8 mouse cellular contexts compared by ENCODE assay signal in genomic region chr5:35728344-35728956, GRCm38 (mm10). TPM values are rescaled to one million over a fixed set of nuclear protein-coding genes. Genes with fewer than 3 reads are reported as not detected.
DNase-seq lines count a peak whose midpoint lies in the region; ATAC-seq and TF ChIP-seq lines count a peak whose summit lies in the region.

No protein-coding gene starts in this region.

- DNase-seq in heart, adult 2 months = peak in 1 of 2 experiments; percentile 43
- DNase-seq in heart, postnatal 14 days = no peak
- DNase-seq in midbrain, embryonic 11.5 days (ENCODE audit: low spot score, missing footprints) = no peak
- DNase-seq in limb, embryonic 11.5 days (ENCODE audit: low spot score) = no peak
- DNase-seq in ovary, postnatal 14 days (ENCODE audit: low spot score) = no peak
- no peak for DNase-seq in adrenal gland, postnatal 4 days (ENCODE audit: low spot score in 2 of 2)

- WGBS in heart, adult 2 months = 31% methylated on average over 12 of the region's 12 CpGs
- 89% methylated on average over 12 of the region's 12 CpGs for WGBS in midbrain, embryonic 16.5 days
- 86% methylated on average over 12 of the region's 12 CpGs for WGBS in midbrain, embryonic 11.5 days
- WGBS in limb, embryonic 11.5 days = 85% methylated on average over 12 of the region's 12 CpGs
- WGBS in small intestine, adult 2 months = 74% methylated on average over 12 of the region's 12 CpGs

- peaks cover 13% of the 10 kb centered on the region for H3K4me1 ChIP-seq in heart, adult 2 months (ENCODE audit: control insufficient read depth, insufficient read depth, low read length)
- no peaks in the 10 kb centered on the region for H3K4me1 ChIP-seq in midbrain, embryonic 16.5 days (ENCODE audit: control insufficient read depth, insufficient read depth, low read length)
- H3K4me1 ChIP-seq in midbrain, embryonic 11.5 days (ENCODE audit: control insufficient read depth, insufficient read depth, low read length) = no peaks in the 10 kb centered on the region
- H3K4me1 ChIP-seq in limb, embryonic 11.5 days (ENCODE audit: control insufficient read depth, insufficient read depth, low read length) = peaks cover 8% of the 10 kb centered on the region
- H3K4me1 ChIP-seq in small intestine, adult 2 months (ENCODE audit: control insufficient read depth, insufficient read depth, insufficient read length, low read length) = peaks cover 6% of the 10 kb centered on the region

- no peak for TF ChIP-seq CTCF in heart, adult 2 months (IDR thresholded peaks at IDR 0.05)
- TF ChIP-seq CTCF in small intestine, adult 2 months (IDR thresholded peaks at IDR 0.05; ENCODE audit: extremely low read depth, insufficient read length, insufficient replicate concordance, low read depth, low read length) = no peak

- H3K36me3 ChIP-seq in heart, adult 2 months (ENCODE audit: control insufficient read depth, insufficient read depth, low read length) = no peaks in the 10 kb centered on the region
- no peaks in the 10 kb centered on the region for H3K36me3 ChIP-seq in midbrain, embryonic 16.5 days (ENCODE audit: control insufficient read depth, insufficient read depth, low read length)
- no peaks in the 10 kb centered on the region for H3K36me3 ChIP-seq in midbrain, embryonic 11.5 days (ENCODE audit: control insufficient read depth, insufficient read depth, low read length)
- H3K36me3 ChIP-seq in limb, embryonic 11.5 days (ENCODE audit: control insufficient read depth, insufficient read depth, low read length) = no peaks in the 10 kb centered on the region
- H3K36me3 ChIP-seq in small intestine, adult 2 months (ENCODE audit: control insufficient read depth, insufficient read depth, low read length) = no peaks in the 10 kb centered on the region

- no peak for ATAC-seq in midbrain, embryonic 16.5 days
- no peak for ATAC-seq in midbrain, embryonic 11.5 days (ENCODE audit: low FRiP score)
- 0 out of 2 replicates have a peak, but pooled peaks have one; percentile 44 for ATAC-seq in limb, embryonic 11.5 days (ENCODE audit: insufficient number of reproducible peaks, low FRiP score, low TSS enrichment, low read depth)

- peak overlapping the region; percentile 69 for H3K9ac ChIP-seq in heart, adult 2 months (ENCODE audit: low read depth, low read length)
- no peak overlapping the region for H3K9ac ChIP-seq in midbrain, embryonic 16.5 days (ENCODE audit: low read depth, low read length)
- H3K9ac ChIP-seq in midbrain, embryonic 11.5 days (ENCODE audit: low read length) = no peak overlapping the region
- H3K9ac ChIP-seq in limb, embryonic 11.5 days (ENCODE audit: low read length) = peak overlapping the region; percentile 37; the same call in 1 of the 2 replicates

- H3K27ac ChIP-seq in heart, adult 2 months = peak overlapping the region; percentile 83
- peak overlapping the region; percentile 28; the same call in 1 of the 2 replicates for H3K27ac ChIP-seq in midbrain, embryonic 16.5 days (ENCODE audit: low read length)
- H3K27ac ChIP-seq in midbrain, embryonic 11.5 days (ENCODE audit: low read depth, low read length) = no peak overlapping the region
- H3K27ac ChIP-seq in limb, embryonic 11.5 days (replicated peaks; ENCODE audit: low read depth, low read length) = no peak overlapping the region
- peak overlapping the region; percentile 72 for H3K27ac ChIP-seq in small intestine, adult 2 months (ENCODE audit: insufficient read depth, low read depth, low read length)

- TF ChIP-seq EP300 in heart, adult 2 months (IDR thresholded peaks at IDR 0.05; ENCODE audit: insufficient read depth, low read depth, low read length) = no peak

- TF ChIP-seq POLR2A in heart, adult 2 months (IDR thresholded peaks at IDR 0.05; ENCODE audit: insufficient read depth, low read depth, low read length) = no peak
- no peak for TF ChIP-seq POLR2A in small intestine, adult 2 months (IDR thresholded peaks at IDR 0.05; ENCODE audit: low read depth, low read length)

- peak overlapping the region; percentile 53 for H3K4me3 ChIP-seq in heart, adult 2 months
- no peak overlapping the region for H3K4me3 ChIP-seq in midbrain, embryonic 16.5 days (ENCODE audit: low read depth, low read length)
- H3K4me3 ChIP-seq in midbrain, embryonic 11.5 days (ENCODE audit: low read depth, low read length) = no peak overlapping the region
- no peak overlapping the region for H3K4me3 ChIP-seq in limb, embryonic 11.5 days (ENCODE audit: low read depth, low read length)
- H3K4me3 ChIP-seq in small intestine, adult 2 months (ENCODE audit: low read depth, low read length) = peak overlapping the region; percentile 41

- no peak overlapping the region for H3K4me2 ChIP-seq in midbrain, embryonic 16.5 days (ENCODE audit: low read length)
- no peak overlapping the region for H3K4me2 ChIP-seq in midbrain, embryonic 11.5 days
- H3K4me2 ChIP-seq in limb, embryonic 11.5 days (ENCODE audit: low read depth, severe bottlenecking) = 0 out of 2 replicates have a peak overlapping the region, but pooled peaks have one; percentile 10

- intact Hi-C loops in heart, adult 2 months (cut with DNase I) = loop anchor here (2.0 kb wide), 1 partner anchor 18 kb away; no protein-coding TSS in a partner anchor
- intact Hi-C loops in heart, postnatal 14 days (cut with DNase I) = no loop called here

- no peaks in the 10 kb centered on the region for H3K27me3 ChIP-seq in heart, adult 2 months (ENCODE audit: control insufficient read depth, insufficient read depth, low read length)
- H3K27me3 ChIP-seq in midbrain, embryonic 16.5 days (ENCODE audit: control insufficient read depth, insufficient read depth, low read depth, low read length) = no peaks in the 10 kb centered on the region
- H3K27me3 ChIP-seq in midbrain, embryonic 11.5 days (ENCODE audit: control insufficient read depth, insufficient read depth, low read length) = no peaks in the 10 kb centered on the region
- H3K27me3 ChIP-seq in limb, embryonic 11.5 days (ENCODE audit: control insufficient read depth, insufficient read depth, low read length) = no peaks in the 10 kb centered on the region
- no peaks in the 10 kb centered on the region for H3K27me3 ChIP-seq in small intestine, adult 2 months (ENCODE audit: control insufficient read depth, insufficient read depth, low read length)

- no peaks in the 10 kb centered on the region for H3K79me2 ChIP-seq in heart, adult 2 months (replicated peaks; ENCODE audit: control insufficient read depth, insufficient read depth, low read length)

- H3K9me3 ChIP-seq in midbrain, embryonic 16.5 days (replicated peaks; ENCODE audit: control insufficient read depth, low read length, poor library complexity, severe bottlenecking) = no peaks in the 10 kb centered on the region
- H3K9me3 ChIP-seq in midbrain, embryonic 11.5 days (ENCODE audit: control insufficient read depth, low read length) = no peaks in the 10 kb centered on the region
- no peaks in the 10 kb centered on the region for H3K9me3 ChIP-seq in limb, embryonic 11.5 days (ENCODE audit: control insufficient read depth, low read length)

RNA-seq across cellular contexts. Expression of gene Sh3tc1, which starts 11.3 kb away (rescaled TPM):
- 1 to 10 TPM; 5.7 to 7.2 TPM for total RNA-seq in heart, adult 2 months (2021)
- polyA plus RNA-seq in heart, adult 2 months (2012; rRNA removed) = 6.3 and 6.8 TPM in 2 replicates
- total RNA-seq in heart, postnatal 14 days (2021) = 10 to 100 TPM in 1 of 2 experiments, 1 to 10 TPM in 1; 9.8 to 10.6 TPM
- 1.8 and 3.2 TPM in 2 replicates for polyA plus RNA-seq in midbrain, embryonic 16.5 days (2015; fragmentation: Nextera tagmentation; extraction: Ambion mirVana)
- polyA plus RNA-seq in midbrain, embryonic 11.5 days (2014; fragmentation: Nextera tagmentation; extraction: Ambion mirVana) = 2.3 and 3.2 TPM in 2 replicates
- polyA plus RNA-seq in limb, embryonic 11.5 days (2014; fragmentation: Nextera tagmentation; extraction: Ambion mirVana) = 2.3 and 4.1 TPM in 2 replicates
- polyA plus RNA-seq in small intestine, adult 2 months (2012; rRNA removed) = 5.5 and 7.7 TPM in 2 replicates
- total RNA-seq in adrenal gland, postnatal 4 days (2021) = 10 to 100 TPM; 12.6 to 21.4 TPM

RNA-seq across cellular contexts. Expression of gene Ablim2, which starts 29.2 kb away (rescaled TPM):
- total RNA-seq in heart, adult 2 months (2021) = 10 to 100 TPM; 20.1 to 20.8 TPM
- polyA plus RNA-seq in heart, adult 2 months (2012; rRNA removed) = 32.7 and 41.0 TPM in 2 replicates
- total RNA-seq in heart, postnatal 14 days (2021) = 10 to 100 TPM; 12.2 to 17.5 TPM
- 29.4 and 36.2 TPM in 2 replicates for polyA plus RNA-seq in midbrain, embryonic 16.5 days (2015; fragmentation: Nextera tagmentation; extraction: Ambion mirVana)
- polyA plus RNA-seq in midbrain, embryonic 11.5 days (2014; fragmentation: Nextera tagmentation; extraction: Ambion mirVana) = 0.36 and 0.51 TPM in 2 replicates
- polyA plus RNA-seq in limb, embryonic 11.5 days (2014; fragmentation: Nextera tagmentation; extraction: Ambion mirVana) = 1.1 and 1.3 TPM in 2 replicates
- polyA plus RNA-seq in small intestine, adult 2 months (2012; rRNA removed) = 6.8 and 9.1 TPM in 2 replicates
- total RNA-seq in adrenal gland, postnatal 4 days (2021) = 1 to 10 TPM; 6.0 to 7.3 TPM

RNA-seq across cellular contexts. Expression of gene Htra3, which starts 48.9 kb away (rescaled TPM):
- total RNA-seq in heart, adult 2 months (2021) = 100 to 1,000 TPM; 101 to 102 TPM
- 130 and 147 TPM in 2 replicates for polyA plus RNA-seq in heart, adult 2 months (2012; rRNA removed)
- total RNA-seq in heart, postnatal 14 days (2021) = 100 to 1,000 TPM; 108 to 149 TPM
- polyA plus RNA-seq in midbrain, embryonic 16.5 days (2015; fragmentation: Nextera tagmentation; extraction: Ambion mirVana) = 15.1 and 15.7 TPM in 2 replicates
- 6.0 and 7.6 TPM in 2 replicates for polyA plus RNA-seq in midbrain, embryonic 11.5 days (2014; fragmentation: Nextera tagmentation; extraction: Ambion mirVana)
- polyA plus RNA-seq in limb, embryonic 11.5 days (2014; fragmentation: Nextera tagmentation; extraction: Ambion mirVana) = 0.89 and 1.6 TPM in 2 replicates
- polyA plus RNA-seq in small intestine, adult 2 months (2012; rRNA removed) = 63.6 and 72.1 TPM in 2 replicates
- 10 to 100 TPM; 39.0 to 45.2 TPM for total RNA-seq in adrenal gland, postnatal 4 days (2021)

Comparison
In these comparisons a context has a peak if more than half of its experiments do, and no peak if none do; other contexts are left out.
1. H3K27ac ChIP-seq: peak in heart, adult 2 months (single experiment), midbrain, embryonic 16.5 days (single experiment) and small intestine, adult 2 months (single experiment); none in midbrain, embryonic 11.5 days (single experiment) and limb, embryonic 11.5 days (single experiment).
2. H3K4me3 ChIP-seq: peak in heart, adult 2 months (single experiment) and small intestine, adult 2 months (single experiment); none in midbrain, embryonic 16.5 days (single experiment), midbrain, embryonic 11.5 days (single experiment) and limb, embryonic 11.5 days (single experiment).
3. H3K9ac ChIP-seq: peak in heart, adult 2 months (single experiment) and limb, embryonic 11.5 days (single experiment); none in midbrain, embryonic 16.5 days (single experiment) and midbrain, embryonic 11.5 days (single experiment).